Mouse (Mus musculus) ES-E14 (cell line): Measurements from ENCODE around the gene Lhfpl5. TPM values are rescaled to one million over a fixed set of nuclear protein-coding genes. Genes with fewer than 3 reads are reported as not detected.
A peak's percentile ranks its signal among the peaks of the same experiment; 100 is the strongest.

ENCODE experiments used
- DNase-seq: peaks from one replicate; pipeline ENCODE4 v3.0.0-alpha.2; 2013; ENCODE audit warnings: low read depth, low spot score
- H3K27ac ChIP-seq: 2 replicates; pipeline ENCODE4 v1.5.1; 2012; ENCODE audit warnings: low read depth, mild to moderate bottlenecking, low read length, moderate library complexity, mixed read lengths; ENCODE audit not compliant: poor library complexity, insufficient read depth, severe bottlenecking
- H3K36me3 ChIP-seq: 2 replicates; pipeline ENCODE4 v1.6.1; 2012; ENCODE audit warnings: mild to moderate bottlenecking, low read length, moderate library complexity, mixed read lengths; ENCODE audit not compliant: control insufficient read depth, poor library complexity, insufficient read depth, severe bottlenecking
- H3K4me1 ChIP-seq, 2 experiments: fragments of 150-350 bp in 1 of 2; sonication (generic) in 1 of 2; 2 replicates each; pipeline ENCODE4 v1.6.1; 2012; ENCODE audit warnings: low read length in 2 of 2, mild to moderate bottlenecking in 1 of 2, mixed read lengths in 1 of 2; ENCODE audit not compliant: control insufficient read depth in 2 of 2, insufficient read depth in 2 of 2, poor library complexity in 1 of 2
- H3K4me3 ChIP-seq, 2 experiments: fragments of 150-350 bp in 1 of 2; sonication (generic) in 1 of 2; 2 replicates each; pipeline ENCODE4 v1.5.1; 2012; ENCODE audit warnings: low read length in 2 of 2, low read depth in 1 of 2, mild to moderate bottlenecking in 1 of 2, mixed read lengths in 1 of 2; ENCODE audit not compliant: insufficient read depth in 1 of 2, poor library complexity in 1 of 2, severe bottlenecking in 1 of 2
- H3K9ac ChIP-seq: 2 replicates; pipeline ENCODE4 v1.6.1; 2012; ENCODE audit warnings: low read depth, mild to moderate bottlenecking, low read length, mixed read lengths; ENCODE audit not compliant: poor library complexity, insufficient read depth, severe bottlenecking
- H3K9me3 ChIP-seq: fragments of 150-350 bp; sonication (generic); 2 replicates; pipeline ENCODE4 v1.6.1; 2012; ENCODE audit warnings: low read depth, mild to moderate bottlenecking, low read length; ENCODE audit not compliant: control insufficient read depth, insufficient read depth
- CHD2 ChIP-seq: IDR thresholded peaks from 2 replicates; pipeline ENCODE4 v1.6.1; 2014; ENCODE audit warnings: mild to moderate bottlenecking, low read depth, low read length, inconsistent platforms
- HCFC1 ChIP-seq: IDR thresholded peaks from 2 replicates; pipeline ENCODE4 v1.6.1; 2012; ENCODE audit warnings: low read length, inconsistent platforms, borderline replicate concordance; ENCODE audit not compliant: insufficient read depth
- MAFK ChIP-seq: IDR thresholded peaks from 2 replicates; pipeline ENCODE4 v1.6.1; 2014; ENCODE audit warnings: mild to moderate bottlenecking, low read depth, low read length, inconsistent platforms; ENCODE audit not compliant: insufficient read depth
- ZC3H11A ChIP-seq: IDR thresholded peaks from 2 replicates; pipeline ENCODE4 v1.6.1; 2012; ENCODE audit warnings: low read depth, mild to moderate bottlenecking, inconsistent platforms, low read length, borderline replicate concordance
- ZNF384 ChIP-seq: IDR thresholded peaks from 2 replicates; pipeline ENCODE4 v1.6.1; 2012; ENCODE audit warnings: low read depth, low read length, inconsistent platforms
- in situ Hi-C, 2 experiments: fragments of 600-800 bp; cut with MboI; formaldehyde crosslinking; loops; one replicate each; pipeline ENCODE4 v1.15.1; 2025; ENCODE audit warnings: low sequenced_read_pairs in 2 of 2, inconsistent platforms in 1 of 2; ENCODE audit not compliant: unreplicated experiment in 2 of 2
- total RNA-seq: library from RNA; depleted of rRNA; stranded (reverse); fragments of 300-350 nt; gene quantifications from 2 replicates; pipeline ENCODE4 v1.2.3, GENCODE M21; 2012

Gene Lhfpl5
- total RNA-seq, 1 experiment = 0.76 TPM

DNA sequence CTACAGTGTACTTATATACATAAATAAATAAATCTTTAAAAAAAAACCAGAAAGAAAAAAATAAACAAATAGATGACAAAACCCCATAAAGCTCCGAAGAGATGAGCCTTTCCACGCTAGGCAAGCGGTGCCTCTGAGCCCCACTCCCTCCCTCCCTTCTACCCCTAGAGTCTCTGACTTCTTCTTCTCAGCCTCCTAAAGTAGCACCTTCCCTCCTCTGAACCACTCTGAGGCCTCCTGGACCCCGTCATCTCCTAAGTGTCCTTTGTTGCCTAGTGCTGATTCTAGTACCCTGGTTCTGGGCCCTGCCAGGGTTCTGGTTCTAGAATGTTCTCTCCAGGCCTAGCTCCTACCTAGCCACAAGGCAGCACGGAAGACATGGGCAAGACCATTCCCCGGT, 44.9 kb upstream of the Lhfpl5 start, which contains the start of gene Armc12:
Gene Armc12 (plus strand): TSS at position 301 of the 400 bp plus-strand sequence.
- no peak within 1 kb of the TSS for H3K4me3 ChIP-seq
- no peaks in the 10 kb centered on the region for H3K36me3 ChIP-seq
- no peak within 1 kb of the TSS for H3K27ac ChIP-seq
- H3K4me1 ChIP-seq = peaks cover 0 to 8% of the 10 kb centered on the region in 2 experiments; a peak in 1 of 4 replicates
- TF ChIP-seq MAFK = no peak
- TF ChIP-seq CHD2 = no peak
- TF ChIP-seq HCFC1 = no peak
- no peak for TF ChIP-seq ZNF384
- no peak for TF ChIP-seq ZC3H11A
- H3K9me3 ChIP-seq = no peaks in the 10 kb centered on the region
- in situ Hi-C loops = loop anchor here in 1 of 2 experiments (10.0 kb wide), 1 partner anchor 146 kb away; no protein-coding TSS in a partner anchor
- no peak within 1 kb of the TSS for H3K9ac ChIP-seq
- no peak for DNase-seq

DNA sequence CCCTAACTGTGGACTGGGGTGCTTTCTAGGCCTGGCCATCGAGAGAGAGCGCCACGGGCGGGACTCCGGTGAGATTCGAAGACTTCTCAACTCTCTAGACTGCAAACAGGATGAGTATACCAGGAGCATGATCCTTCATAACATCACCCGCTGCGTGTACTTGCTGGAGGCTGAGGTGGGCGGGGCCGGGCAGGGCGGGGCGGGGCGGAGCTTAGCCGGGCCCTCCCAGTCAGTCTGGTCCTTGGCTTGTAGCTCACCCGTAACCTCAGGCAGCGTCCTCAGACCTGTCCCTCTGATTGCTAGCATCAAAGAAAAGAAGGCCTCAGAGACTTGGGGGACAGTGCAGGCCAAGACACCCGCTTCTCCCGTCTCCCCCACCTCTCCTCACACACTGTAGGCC, 43.5 kb upstream of the Lhfpl5 start:
- H3K36me3 ChIP-seq = no peaks in the 10 kb centered on the region

DNA sequence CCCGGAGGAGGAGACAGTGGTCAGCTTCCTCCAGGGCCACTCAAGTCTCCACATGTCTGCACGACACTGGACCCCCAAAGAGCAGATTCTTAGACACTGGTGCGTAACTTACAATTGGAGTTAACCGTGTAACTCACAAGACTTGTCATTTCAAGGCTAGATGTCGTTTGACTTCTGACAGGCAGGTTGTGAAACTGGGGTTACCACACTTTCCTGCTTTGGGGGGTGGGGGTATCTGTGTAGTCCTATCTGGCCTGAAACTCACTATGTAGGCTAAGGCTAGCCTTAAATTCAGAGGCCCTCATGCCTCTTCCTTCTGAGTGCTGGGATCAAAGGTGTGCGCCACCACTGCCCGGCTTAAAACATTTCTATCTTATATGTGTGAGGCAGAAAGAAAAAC, 42.9 kb upstream of the Lhfpl5 start:
- no peak for DNase-seq
- Histone ChIP-seq H3K9me3 (no peaks in the 10 kb centered on the region), H3K4me1 (peaks cover 0 to 11% of the 10 kb centered on the region in 2 experiments; a peak in 1 of 4 replicates), H3K27ac (no peak overlapping the region), H3K4me3 (no peak overlapping the region), H3K36me3 (no peaks in the 10 kb centered on the region), H3K9ac (no peak overlapping the region)
- TF ChIP-seq HCFC1 (no peak), MAFK (no peak), ZNF384 (no peak), ZC3H11A (no peak), CHD2 (no peak)
- in situ Hi-C loops = loop anchor here in 1 of 2 experiments (10.0 kb wide), 1 partner anchor 148 kb away; no protein-coding TSS in a partner anchor

More for the DNA sequence above, 43.5 kb upstream of the Lhfpl5 start:
- TF ChIP-seq ZNF384 (no peak), ZC3H11A (no peak), HCFC1 (no peak), CHD2 (no peak), MAFK (no peak)
- no peak overlapping the region for H3K27ac ChIP-seq
- peaks cover 0 to 8% of the 10 kb centered on the region in 2 experiments; a peak in 1 of 4 replicates for H3K4me1 ChIP-seq
- no peaks in the 10 kb centered on the region for H3K9me3 ChIP-seq
- no peak for DNase-seq
- in situ Hi-C loops = loop anchor here in 1 of 2 experiments (10.0 kb wide), 1 partner anchor 147 kb away; no protein-coding TSS in a partner anchor
- H3K4me3 ChIP-seq = peak overlapping the region; percentile 16 to 47; a peak in 2 of 4 replicates
- H3K9ac ChIP-seq = no peak overlapping the region

DNA sequence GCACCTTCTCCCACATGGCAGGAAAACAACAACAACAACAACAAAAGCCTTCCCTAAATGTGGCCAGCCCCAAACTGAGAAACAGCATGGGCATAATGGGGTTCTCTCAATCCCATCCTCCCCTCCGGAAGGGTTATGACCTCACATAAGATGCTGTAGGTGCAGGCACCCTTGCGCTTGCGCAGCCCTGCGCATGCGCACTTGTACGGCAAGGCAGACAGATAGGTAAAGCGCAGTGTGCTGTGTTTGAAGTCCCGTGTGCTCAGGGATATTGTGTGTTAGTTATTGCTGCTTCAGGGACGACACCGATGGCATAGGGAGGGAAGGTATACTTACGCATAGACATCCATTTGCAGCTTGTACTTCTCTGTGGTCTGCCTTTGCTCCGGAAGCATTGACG, 42.1 kb upstream of the Lhfpl5 start:
- in situ Hi-C loops = loop anchor here in 1 of 2 experiments (10.0 kb wide), 1 partner anchor 149 kb away; no protein-coding TSS in a partner anchor
- Histone ChIP-seq H3K9me3 (no peaks in the 10 kb centered on the region), H3K4me3 (no peak overlapping the region), H3K36me3 (no peaks in the 10 kb centered on the region), H3K4me1 (peaks cover 0 to 13% of the 10 kb centered on the region in 2 experiments; a peak in 1 of 4 replicates), H3K27ac (no peak overlapping the region), H3K9ac (no peak overlapping the region)
- DNase-seq = no peak
- TF ChIP-seq HCFC1 (no peak), CHD2 (no peak), ZNF384 (no peak), MAFK (no peak), ZC3H11A (no peak)
